Mouse (Mus musculus): ENCODE measurements around the gene Rgma.

DNA sequence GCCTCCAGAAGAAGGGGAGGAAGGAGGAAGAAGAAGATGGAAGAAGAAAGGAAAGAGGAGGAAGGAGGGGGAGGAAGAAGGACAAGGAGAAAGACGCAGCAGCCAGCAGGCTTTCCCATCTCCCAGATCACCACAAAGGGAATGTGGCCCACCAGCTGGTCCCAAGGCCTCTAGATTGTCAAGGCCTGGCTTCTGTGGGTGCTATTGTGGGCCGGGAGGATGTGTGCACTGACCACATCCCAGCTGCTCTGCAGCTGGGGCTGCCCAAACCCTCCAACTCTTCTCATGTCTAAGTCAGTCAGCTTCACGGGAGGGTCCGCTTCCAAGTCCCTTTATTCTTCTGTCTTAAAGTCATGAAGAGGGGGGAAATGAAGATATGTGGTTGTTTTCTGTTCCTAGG, 5.3 kb upstream of the Rgma start:
- TF ChIP-seq CTCF (IDR thresholded peaks at IDR 0.05): no peak
- no peak for TF ChIP-seq EP300 (IDR thresholded peaks at IDR 0.05)
